Mouse (Mus musculus): ENCODE measurements around the gene Mettl21c. TPM values are rescaled to one million over a fixed set of nuclear protein-coding genes. Genes with fewer than 3 reads are reported as not detected.

Gene Mettl21c
- polyA plus RNA-seq, 1 experiment from 2014 or later, result 2.0 TPM

DNA sequence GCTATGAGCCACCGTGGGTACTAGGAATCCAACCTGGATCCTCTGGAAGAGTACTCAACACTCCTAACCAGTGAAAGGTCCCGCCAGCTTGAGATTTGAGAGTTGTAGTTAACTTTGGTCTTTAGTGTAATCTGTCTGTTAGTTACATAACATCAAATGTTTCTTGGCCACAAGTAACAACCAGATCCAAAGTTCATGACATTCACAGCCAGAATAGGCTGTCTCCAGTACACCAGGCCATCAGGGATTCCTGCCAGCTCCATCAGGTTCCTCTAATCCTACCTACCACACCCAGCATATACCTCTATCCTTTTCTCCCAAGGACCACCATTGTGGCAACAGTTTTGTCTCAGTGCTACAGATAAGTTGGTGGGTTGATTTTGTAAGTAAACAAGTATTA, 4.3 kb downstream of the Mettl21c start:
- 90% methylated on average over 2 of the region's 2 CpGs for WGBS
- no peaks in the 10 kb centered on the region for H3K27me3 ChIP-seq
- H3K4me1 ChIP-seq (replicated peaks), result no peaks in the 10 kb centered on the region
- H3K4me2 ChIP-seq, result no peak overlapping the region
- H3K4me3 ChIP-seq, result no peak overlapping the region
- H3K9me3 ChIP-seq, result no peaks in the 10 kb centered on the region
- H3K36me3 ChIP-seq, result no peaks in the 10 kb centered on the region
- no peak overlapping the region for H3K27ac ChIP-seq (replicated peaks)
- no peak for ATAC-seq (ENCODE audit: low FRiP score, low read depth)
- no peak overlapping the region for H3K9ac ChIP-seq

DNA sequence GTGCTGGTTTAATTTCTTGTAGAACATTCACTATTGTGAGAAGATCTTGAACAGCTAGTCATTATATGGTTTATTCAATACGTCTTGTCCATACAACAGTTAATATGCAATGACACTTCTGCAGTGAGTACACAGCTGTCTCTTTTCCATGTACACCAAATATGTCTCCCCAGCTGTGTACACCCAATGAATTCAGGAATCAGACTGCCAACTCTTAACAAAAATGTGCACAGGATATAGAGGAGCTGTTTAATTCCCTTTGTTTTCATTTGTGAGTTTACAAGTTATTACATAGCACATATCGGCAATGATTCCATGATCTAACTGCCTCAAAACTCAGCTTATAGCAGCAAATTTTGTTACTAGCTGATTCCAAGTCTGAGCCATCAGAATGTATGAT, 15.3 kb downstream of the Mettl21c start:
- Histone ChIP-seq H3K36me3 (peaks cover 26% of the 10 kb centered on the region), H3K4me1 (replicated peaks) (no peaks in the 10 kb centered on the region), H3K9ac (no peak overlapping the region), H3K9me3 (no peaks in the 10 kb centered on the region), H3K4me3 (no peak overlapping the region), H3K27ac (replicated peaks) (no peak overlapping the region), H3K27me3 (no peaks in the 10 kb centered on the region), H3K4me2 (no peak overlapping the region)
- ATAC-seq (ENCODE audit: low FRiP score, low read depth), result no peak
- WGBS, result 98% methylated on average over 2 of the region's 2 CpGs

- Histone ChIP-seq H3K4me3 (no peak overlapping the region), H3K27me3 (no peaks in the 10 kb centered on the region), H3K36me3 (peaks cover 54% of the 10 kb centered on the region), H3K9me3 (no peaks in the 10 kb centered on the region), H3K27ac (replicated peaks) (no peak overlapping the region), H3K4me2 (no peak overlapping the region), H3K9ac (no peak overlapping the region), H3K4me1 (replicated peaks) (no peaks in the 10 kb centered on the region)
- 98% methylated on average over 4 of the region's 4 CpGs for WGBS
- no peak for ATAC-seq (ENCODE audit: low FRiP score, low read depth)
Measured at GRCm38 (mm10) chr1:43996914-43997589, 22.8 kb downstream of the Mettl21c start.

GRCm38 (mm10) chr1:43971089-43971488, 48.7 kb downstream of the Mettl21c start:
- Histone ChIP-seq H3K4me1 (replicated peaks) (no peaks in the 10 kb centered on the region), H3K4me3 (no peak overlapping the region), H3K9me3 (no peaks in the 10 kb centered on the region), H3K36me3 (peaks cover 51% of the 10 kb centered on the region), H3K27me3 (no peaks in the 10 kb centered on the region), H3K27ac (replicated peaks) (no peak overlapping the region), H3K9ac (no peak overlapping the region), H3K4me2 (no peak overlapping the region)
- WGBS, result 88% methylated on average over 3 of the region's 3 CpGs
- no peak for ATAC-seq (ENCODE audit: low FRiP score, low read depth)

DNA sequence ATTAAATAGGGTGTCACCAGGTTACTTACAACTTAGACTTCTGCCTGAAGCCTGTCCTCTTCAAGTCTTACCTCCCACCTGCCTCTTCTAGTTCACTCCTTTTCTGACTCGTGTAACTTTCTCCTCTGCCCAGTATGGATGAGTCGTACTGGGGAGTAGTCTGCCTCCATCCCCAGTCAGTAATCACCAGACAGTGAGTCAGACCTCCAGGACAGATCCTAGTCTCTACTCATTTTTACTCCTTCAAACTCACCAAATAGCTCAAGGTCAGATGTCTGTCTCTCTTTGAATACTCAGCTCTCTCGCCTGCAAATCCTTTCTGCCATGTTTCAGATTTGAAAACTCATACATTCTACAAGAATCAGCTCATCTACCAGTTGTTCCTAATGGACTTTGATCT, 50.5 kb downstream of the Mettl21c start:
- Histone ChIP-seq H3K4me1 (replicated peaks) (no peaks in the 10 kb centered on the region), H3K4me2 (no peak overlapping the region), H3K4me3 (no peak overlapping the region), H3K27me3 (no peaks in the 10 kb centered on the region), H3K36me3 (peaks cover 43% of the 10 kb centered on the region), H3K27ac (replicated peaks) (no peak overlapping the region), H3K9ac (no peak overlapping the region), H3K9me3 (no peaks in the 10 kb centered on the region)
- 89% methylated on average over 3 of the region's 3 CpGs for WGBS
- ATAC-seq (ENCODE audit: low FRiP score, low read depth), result no peak

- 91% methylated on average over 4 of the region's 4 CpGs for WGBS
- Histone ChIP-seq H3K9ac (no peak overlapping the region), H3K4me1 (replicated peaks) (no peaks in the 10 kb centered on the region), H3K27me3 (no peaks in the 10 kb centered on the region), H3K9me3 (no peaks in the 10 kb centered on the region), H3K4me3 (no peak overlapping the region), H3K36me3 (peaks cover 44% of the 10 kb centered on the region), H3K4me2 (no peak overlapping the region), H3K27ac (replicated peaks) (no peak overlapping the region)
- ATAC-seq (ENCODE audit: low FRiP score, low read depth), result no peak
Measured at GRCm38 (mm10) chr1:43966756-43967155, 53.1 kb downstream of the Mettl21c start.

DNA sequence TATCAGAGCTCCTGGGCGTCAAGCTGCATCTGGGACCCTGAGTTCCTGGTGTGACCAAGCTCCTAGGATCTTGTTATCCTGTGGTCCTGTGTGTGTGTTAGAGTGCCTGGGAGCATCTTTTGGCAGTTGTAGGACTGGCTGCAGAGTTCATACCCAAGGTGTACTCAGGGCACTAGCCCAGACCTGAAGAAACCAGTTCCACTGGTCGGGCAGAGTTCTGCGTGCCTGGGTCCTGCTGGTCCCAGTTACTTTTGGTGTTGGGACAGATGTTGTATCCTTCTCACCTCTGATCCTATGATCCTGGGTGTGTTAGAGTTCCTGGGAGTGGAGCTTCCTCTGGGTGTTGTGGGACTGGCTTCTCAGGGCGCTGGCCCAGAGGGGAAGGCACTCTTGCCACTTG, 55.5 kb downstream of the Mettl21c start:
- Histone ChIP-seq H3K27me3 (no peaks in the 10 kb centered on the region), H3K9ac (no peak overlapping the region), H3K9me3 (no peaks in the 10 kb centered on the region), H3K4me2 (no peak overlapping the region), H3K4me1 (replicated peaks) (no peaks in the 10 kb centered on the region), H3K4me3 (no peak overlapping the region), H3K36me3 (peaks cover 49% of the 10 kb centered on the region), H3K27ac (replicated peaks) (no peak overlapping the region)
- 96% methylated on average over 4 of the region's 4 CpGs for WGBS
- ATAC-seq (ENCODE audit: low FRiP score, low read depth), result no peak

Other genes starting within 250 kb of the Mettl21c start
- gene Uxs1, start 192.2 kb downstream of the Mettl21c start, polyA plus RNA-seq (2015; fragmentation: Nextera tagmentation; extraction: Ambion mirVana), result 17.8 and 20.1 TPM in 2 replicates
- 51.6 and 54.7 TPM in 2 replicates for gene Tpp2, start 86.4 kb downstream of the Mettl21c start, polyA plus RNA-seq (2015; fragmentation: Nextera tagmentation; extraction: Ambion mirVana)
- 0.05 TPM in 1 of 2 replicates, not detected in the other for gene Gm8251, start 41.9 kb upstream of the Mettl21c start, polyA plus RNA-seq (2015; fragmentation: Nextera tagmentation; extraction: Ambion mirVana)
- 41.3 and 43.7 TPM in 2 replicates for gene Tex30, start 82.4 kb upstream of the Mettl21c start, polyA plus RNA-seq (2015; fragmentation: Nextera tagmentation; extraction: Ambion mirVana)
- 26.8 and 29.1 TPM in 2 replicates for gene Kdelc1, start 98.8 kb upstream of the Mettl21c start, polyA plus RNA-seq (2015; fragmentation: Nextera tagmentation; extraction: Ambion mirVana)
- gene Bivm, start 98.9 kb upstream of the Mettl21c start, polyA plus RNA-seq (2015; fragmentation: Nextera tagmentation; extraction: Ambion mirVana), result 29.4 and 30.4 TPM in 2 replicates
- 25.2 and 27.7 TPM in 2 replicates for gene Ercc5, start 127.7 kb upstream of the Mettl21c start, polyA plus RNA-seq (2015; fragmentation: Nextera tagmentation; extraction: Ambion mirVana)
- gene Mettl21e, start 198.9 kb upstream of the Mettl21c start, polyA plus RNA-seq (2015; fragmentation: Nextera tagmentation; extraction: Ambion mirVana), result not detected in 2 replicates

Data from hindbrain, embryonic 15.5 days (tissue).